Mouse (Mus musculus): Measurements from ENCODE around the gene Vmn1r19. TPM values are rescaled to one million over a fixed set of nuclear protein-coding genes. Genes with fewer than 3 reads are reported as not detected.

The Vmn1r19 gene
- polyA plus RNA-seq (2012; ENCODE audit: low replicate concordance): not detected in 2 replicates

DNA sequence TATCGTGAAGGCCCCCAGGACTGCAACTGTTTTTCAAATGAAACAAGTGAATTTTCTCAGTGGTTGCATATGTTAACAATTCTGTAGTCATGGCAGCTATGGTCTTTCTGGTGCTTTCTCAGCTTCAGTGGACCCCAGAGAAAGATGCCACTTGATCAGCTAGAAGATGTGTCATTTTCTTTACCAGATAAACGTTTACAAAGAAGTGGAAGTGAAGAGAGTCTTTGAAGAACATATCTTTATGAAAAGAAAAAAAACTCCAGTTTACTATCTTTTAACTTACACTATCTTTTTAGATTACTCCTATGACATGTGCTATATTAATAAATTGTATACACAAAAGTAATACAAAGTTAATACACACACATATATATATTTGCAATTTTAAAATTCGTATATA lies at the start of gene Vmn1r19:
Gene Vmn1r19 (plus strand): TSS at position 301 of the 400 bp plus-strand sequence.

DNA sequence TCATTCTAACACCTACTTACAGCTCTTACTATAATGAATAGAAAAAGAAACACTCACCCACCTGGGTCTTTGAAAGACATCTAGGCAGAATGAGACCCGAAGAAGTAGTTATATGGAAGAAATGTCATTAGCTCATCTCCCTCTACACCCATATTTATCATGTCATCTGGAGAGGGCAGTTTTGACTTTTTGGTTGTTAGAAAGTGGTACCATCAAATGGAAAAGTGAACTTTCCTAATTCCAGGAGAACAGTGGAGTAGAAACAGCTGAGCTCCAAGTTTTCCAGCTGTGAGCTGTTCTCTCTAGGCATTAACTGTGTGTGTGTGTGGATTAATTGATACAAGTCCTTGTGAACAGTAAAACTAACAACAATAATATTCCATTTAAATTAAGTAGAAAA lies 40.0 kb upstream of the Vmn1r19 start, which contains the start of gene Vmn1r17:
Gene Vmn1r17 (minus strand): TSS at position 101 of the 400 bp plus-strand sequence.

DNA sequence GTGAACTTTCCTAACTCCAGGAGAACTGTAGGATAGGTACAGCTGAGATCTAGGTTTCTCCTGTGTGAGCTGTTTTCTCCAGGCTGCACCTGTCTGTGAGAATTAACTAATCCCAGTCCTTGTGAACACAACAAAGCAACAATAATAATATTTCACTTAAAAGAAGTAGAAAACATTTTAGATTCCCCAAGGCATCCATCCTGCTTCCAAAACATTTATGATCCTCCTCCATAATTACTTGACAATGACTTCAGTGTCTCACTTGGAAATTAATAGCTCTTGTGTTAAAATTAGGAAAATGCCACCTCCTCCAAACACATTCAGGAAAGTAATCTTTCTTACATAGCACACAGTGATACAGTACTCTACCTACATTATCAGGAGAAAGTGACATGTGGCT lies 7.9 kb upstream of the Vmn1r19 start, which contains the start of gene Vmn1r18:
Gene Vmn1r18 (minus strand): TSS at position 101 of the 400 bp plus-strand sequence.

DNA sequence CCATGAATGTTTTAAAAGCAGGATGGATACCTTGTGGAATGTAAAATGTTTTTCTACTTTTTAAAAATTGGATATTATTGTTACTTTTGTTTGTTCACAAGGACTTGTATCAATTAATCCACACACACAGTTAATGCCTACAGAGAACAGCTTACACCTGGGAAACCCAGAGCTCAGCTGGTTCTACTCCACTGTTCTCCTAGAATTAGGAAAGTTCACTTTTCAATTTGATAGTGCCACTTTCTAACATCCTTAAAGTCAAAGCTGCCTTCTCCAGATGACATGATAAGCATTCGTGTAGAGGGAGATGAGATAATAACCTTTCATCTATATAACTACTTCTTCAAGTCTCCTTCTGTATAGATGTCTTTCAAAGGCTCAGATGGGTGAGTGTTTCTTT lies 25.1 kb downstream of the Vmn1r19 start, which contains the start of gene Vmn1r20:
Gene Vmn1r20 (plus strand): TSS at position 301 of the 400 bp plus-strand sequence.

Other genes with a start within 250 kb of the Vmn1r19 start
- not detected in 2 replicates for gene Vmn1r12, start 246.9 kb upstream of the Vmn1r19 start, polyA plus RNA-seq (2012; ENCODE audit: low replicate concordance)
- gene Vmn1r13, start 200.5 kb upstream of the Vmn1r19 start, polyA plus RNA-seq (2012; ENCODE audit: low replicate concordance): not detected in 2 replicates
- gene Vmn1r14, start 172.1 kb upstream of the Vmn1r19 start, polyA plus RNA-seq (2012; ENCODE audit: low replicate concordance): not detected in 2 replicates
- not detected in 2 replicates for gene Vmn1r15, start 145.8 kb upstream of the Vmn1r19 start, polyA plus RNA-seq (2012; ENCODE audit: low replicate concordance)
- not detected in 2 replicates for gene Vmn1r16, start 74.3 kb upstream of the Vmn1r19 start, polyA plus RNA-seq (2012; ENCODE audit: low replicate concordance)
- gene Vmn1r17, start 40.1 kb upstream of the Vmn1r19 start, polyA plus RNA-seq (2012; ENCODE audit: low replicate concordance): not detected in 2 replicates
- gene Vmn1r18, start 8.0 kb upstream of the Vmn1r19 start, polyA plus RNA-seq (2012; ENCODE audit: low replicate concordance): not detected in 2 replicates
- gene Vmn1r20, start 25.1 kb downstream of the Vmn1r19 start, polyA plus RNA-seq (2012; ENCODE audit: low replicate concordance): not detected in 2 replicates
- 0.40 and 4.0 TPM in 2 replicates for gene Ppm1k, start 131.7 kb downstream of the Vmn1r19 start, polyA plus RNA-seq (2012; ENCODE audit: low replicate concordance)
- 13.6 and 26.0 TPM in 2 replicates for gene Herc6, start 177.2 kb downstream of the Vmn1r19 start, polyA plus RNA-seq (2012; ENCODE audit: low replicate concordance)

Measured in hematopoietic multipotent progenitor cell, adult 10-12 weeks (in vitro differentiated cells).